Mouse (Mus musculus) urinary bladder, postnatal 4 days (tissue): ENCODE measurements around the gene Zan.

ENCODE experiments used
- DNase-seq, 2 experiments: peaks; one replicate each; pipeline ENCODE4 v3.0.0; 2021 to 2022; ENCODE audit warnings: low spot score in 2 of 2

The Zan gene

DNA sequence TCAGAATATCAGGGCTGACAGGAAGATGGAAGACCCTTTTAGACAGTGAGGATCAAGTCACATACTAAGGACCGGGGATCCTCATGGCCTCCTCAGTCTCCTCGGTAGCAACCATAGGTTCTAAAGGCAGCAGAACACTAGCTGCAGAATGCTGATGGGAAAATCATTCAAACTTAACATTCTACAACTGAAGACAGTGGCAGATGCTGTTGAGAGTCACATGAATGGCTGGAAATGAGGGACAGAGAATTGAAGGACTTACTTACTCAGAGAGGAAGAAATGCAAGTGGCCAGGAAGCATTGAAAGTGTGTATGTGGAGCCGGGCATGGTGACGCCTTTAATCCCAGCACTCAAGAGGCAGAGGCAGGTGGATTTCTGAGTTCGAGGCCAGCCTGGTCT lies at the start of gene Zan:
TSS of gene Zan (minus strand) at position 101 of the 400 bp plus-strand sequence.
- DNase-seq, result no peak

DNA sequence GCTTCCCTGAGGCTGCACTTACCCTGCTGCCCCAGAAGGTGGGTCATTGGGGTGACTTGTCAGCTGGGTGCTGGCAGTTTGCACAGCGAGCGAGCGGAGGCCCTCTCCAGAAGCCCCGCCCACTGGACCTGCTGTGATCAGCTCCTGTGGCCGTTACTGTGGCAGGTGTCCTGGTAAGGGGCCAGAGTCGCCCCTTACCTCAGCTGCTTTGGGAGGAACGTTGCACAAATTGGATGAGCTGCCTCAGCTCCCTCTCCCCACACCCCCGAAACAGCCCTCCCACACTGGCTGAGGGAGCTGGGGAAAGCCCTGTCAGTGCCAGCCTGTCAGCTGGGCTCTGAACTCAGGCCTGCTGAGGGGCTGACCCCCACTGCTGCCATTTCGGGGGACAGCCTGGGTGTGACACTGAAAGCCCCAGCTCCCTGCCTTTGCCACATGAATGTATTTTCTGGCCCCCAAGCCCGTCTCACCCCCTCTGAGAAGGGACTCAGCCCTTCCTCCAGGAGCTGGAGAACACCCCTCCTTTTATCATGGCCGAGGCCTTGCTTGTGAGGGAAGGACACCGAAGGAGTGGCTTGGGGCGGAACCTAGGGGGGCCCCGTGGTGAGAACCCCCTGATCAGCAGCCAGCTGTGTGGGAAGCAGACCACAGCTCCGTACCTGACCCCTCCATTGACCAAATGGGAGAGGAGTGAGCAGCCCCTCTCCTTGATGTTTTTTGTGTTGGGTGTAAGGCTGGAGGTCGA lies 49.5 kb upstream of the Zan start:
- no peak for DNase-seq

DNA sequence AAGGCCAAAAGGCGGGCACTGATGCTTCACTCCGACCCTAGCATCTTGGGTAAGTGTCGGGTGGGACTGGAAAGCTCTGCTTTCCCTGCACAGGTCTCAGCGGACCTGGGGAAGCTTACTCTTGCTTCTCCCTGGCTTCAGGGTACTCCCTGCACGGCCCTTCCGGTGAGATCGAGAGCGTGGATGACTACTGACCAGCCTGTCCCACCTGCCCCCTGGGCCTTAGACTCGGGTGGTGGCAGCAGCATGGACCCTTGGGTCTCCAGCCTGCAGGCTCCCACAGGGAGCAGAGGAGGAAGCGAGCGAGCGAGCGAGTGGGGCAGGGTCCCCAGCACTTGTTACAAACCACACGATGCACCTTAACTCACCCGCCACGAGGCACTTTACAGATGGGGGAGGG lies 48.6 kb upstream of the Zan start:
- DNase-seq, result no peak

- DNase-seq, result no peak
These were observed 47.8 kb upstream of the Zan start for GRCm38 (mm10) chr5:137524671-137525070.

GRCm38 (mm10) chr5:137524251-137524515 lies 47.3 kb upstream of the Zan start:
- DNase-seq, result no peak

DNA sequence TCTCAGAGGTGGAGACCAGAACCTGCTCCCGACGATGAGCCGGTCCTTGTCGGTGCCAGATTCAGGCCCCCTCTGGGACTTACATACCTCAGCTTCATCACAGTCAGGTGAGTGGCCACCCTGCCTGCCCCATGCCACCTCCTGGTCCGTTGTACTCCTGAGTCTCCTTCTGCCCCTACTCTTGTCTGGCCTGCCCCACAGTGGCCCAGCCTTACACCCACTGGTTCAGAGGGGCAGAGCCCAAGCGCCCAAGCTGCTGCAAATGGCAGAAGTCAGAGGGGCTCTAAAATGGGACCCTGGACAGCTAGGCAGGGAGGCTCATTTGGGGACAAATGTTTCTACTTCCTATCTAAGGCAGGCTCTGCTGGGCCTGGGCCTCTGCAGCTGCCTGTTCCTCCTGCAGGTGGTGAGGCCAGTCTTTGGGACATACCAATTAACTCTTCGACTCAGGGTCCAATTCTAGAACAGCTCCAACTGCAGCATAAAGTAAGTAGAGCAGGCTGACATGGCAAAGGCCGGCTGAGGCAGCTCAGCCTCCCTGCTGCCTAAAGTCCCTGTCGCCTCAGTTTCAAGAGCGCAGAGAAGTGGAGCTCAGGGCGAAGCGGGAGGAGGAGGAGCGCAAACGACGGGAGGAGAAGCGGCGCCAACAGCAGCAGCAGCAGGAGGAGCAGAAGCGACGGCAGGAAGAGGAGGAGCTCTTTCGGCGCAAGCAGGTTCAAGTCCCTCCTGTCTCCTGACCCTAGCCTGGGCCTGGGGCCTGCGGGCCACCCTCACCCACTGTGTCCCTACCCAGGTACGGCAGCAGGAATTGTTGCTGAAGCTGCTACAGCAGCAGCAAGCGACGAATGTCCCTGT lies 46.8 kb upstream of the Zan start:
- no peak for DNase-seq

- DNase-seq, result no peak
These were observed 45.8 kb upstream of the Zan start for GRCm38 (mm10) chr5:137522711-137523110.

DNA sequence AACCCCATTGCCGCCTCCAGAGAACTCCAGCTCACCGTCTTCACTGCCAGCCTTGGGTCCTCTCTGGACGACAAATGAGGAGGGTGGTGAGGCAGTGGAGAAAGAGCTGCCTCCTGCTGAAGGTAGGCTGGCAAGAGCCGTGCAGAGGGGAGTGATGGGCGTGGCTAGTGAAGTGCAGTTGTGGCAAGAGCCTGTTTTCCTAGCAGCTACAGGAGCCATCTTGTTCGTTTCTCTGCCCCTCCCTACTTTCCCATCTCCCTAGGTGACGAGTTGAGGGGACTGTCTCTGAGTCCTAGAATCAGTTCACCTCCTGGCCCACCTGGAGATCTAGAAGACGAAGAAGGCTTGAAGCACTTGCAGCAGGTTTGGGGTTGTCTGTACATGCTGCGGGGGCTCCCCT lies 45.0 kb upstream of the Zan start:
- no peak for DNase-seq

- DNase-seq, result no peak
These were observed 43.1 kb upstream of the Zan start for GRCm38 (mm10) chr5:137519691-137520550.

- no peak for DNase-seq
These were observed 41.6 kb upstream of the Zan start, which contains the start of gene Gigyf1 for GRCm38 (mm10) chr5:137518436-137518835. TSS of gene Gigyf1 (plus strand) at chr5:137518548.

DNA sequence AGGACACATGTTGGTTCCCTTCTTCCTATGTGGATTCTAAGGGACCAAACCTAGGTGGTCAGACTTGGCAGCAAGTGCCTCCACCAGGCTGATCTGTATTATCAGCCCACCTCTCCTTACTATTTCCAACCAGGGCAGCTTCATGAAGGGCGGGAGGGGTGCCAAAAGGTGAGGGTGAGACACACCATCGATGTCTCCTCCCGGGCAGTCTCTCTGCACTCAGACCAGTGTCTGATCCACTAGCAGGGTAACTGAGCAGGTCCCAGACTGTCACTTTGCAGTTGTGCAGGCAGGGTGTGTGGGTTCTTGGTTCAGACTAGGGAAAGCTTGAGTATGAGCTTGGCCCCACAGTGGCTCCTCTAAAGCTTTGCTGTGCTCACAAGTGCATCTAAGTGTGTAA lies 37.9 kb upstream of the Zan start:
- DNase-seq, result no peak

DNA sequence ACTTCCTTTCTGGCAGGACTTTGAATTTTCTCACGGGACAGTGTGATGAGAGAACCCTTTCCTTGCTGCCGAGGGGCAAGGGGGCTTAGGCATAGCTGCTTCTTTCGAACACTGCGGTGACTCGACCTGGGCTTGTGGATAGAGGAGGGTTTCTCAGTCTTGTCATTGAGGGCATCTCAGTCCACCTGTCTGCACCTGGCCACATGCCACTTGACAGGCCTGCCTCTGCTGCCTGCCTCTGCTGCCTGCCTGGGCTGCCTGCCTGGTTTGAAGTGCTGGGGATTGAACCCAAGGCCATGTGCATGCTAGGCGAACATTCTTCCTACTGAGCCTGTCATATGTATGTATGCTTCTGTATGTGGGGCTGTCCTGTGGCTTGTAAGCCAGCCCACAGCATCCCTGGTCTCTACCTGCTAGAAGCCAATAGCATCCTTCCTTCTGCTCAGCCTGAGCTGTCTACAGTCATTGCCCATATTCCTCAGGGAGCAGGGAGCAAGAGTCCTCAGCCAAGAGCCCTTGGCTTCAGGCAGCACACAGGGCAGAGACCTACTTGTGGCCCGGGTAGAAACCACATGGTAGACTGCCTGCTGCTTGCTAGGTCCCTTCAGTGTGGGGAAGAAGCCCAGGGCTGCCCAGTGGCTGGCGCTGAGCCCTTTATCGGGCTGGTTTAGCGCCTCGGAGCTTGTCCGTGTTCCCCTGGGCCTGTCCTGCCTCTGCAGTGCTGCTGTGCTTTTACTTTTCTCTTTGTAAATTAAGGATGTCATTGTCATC lies 37.3 kb upstream of the Zan start:
- DNase-seq, result no peak

DNA sequence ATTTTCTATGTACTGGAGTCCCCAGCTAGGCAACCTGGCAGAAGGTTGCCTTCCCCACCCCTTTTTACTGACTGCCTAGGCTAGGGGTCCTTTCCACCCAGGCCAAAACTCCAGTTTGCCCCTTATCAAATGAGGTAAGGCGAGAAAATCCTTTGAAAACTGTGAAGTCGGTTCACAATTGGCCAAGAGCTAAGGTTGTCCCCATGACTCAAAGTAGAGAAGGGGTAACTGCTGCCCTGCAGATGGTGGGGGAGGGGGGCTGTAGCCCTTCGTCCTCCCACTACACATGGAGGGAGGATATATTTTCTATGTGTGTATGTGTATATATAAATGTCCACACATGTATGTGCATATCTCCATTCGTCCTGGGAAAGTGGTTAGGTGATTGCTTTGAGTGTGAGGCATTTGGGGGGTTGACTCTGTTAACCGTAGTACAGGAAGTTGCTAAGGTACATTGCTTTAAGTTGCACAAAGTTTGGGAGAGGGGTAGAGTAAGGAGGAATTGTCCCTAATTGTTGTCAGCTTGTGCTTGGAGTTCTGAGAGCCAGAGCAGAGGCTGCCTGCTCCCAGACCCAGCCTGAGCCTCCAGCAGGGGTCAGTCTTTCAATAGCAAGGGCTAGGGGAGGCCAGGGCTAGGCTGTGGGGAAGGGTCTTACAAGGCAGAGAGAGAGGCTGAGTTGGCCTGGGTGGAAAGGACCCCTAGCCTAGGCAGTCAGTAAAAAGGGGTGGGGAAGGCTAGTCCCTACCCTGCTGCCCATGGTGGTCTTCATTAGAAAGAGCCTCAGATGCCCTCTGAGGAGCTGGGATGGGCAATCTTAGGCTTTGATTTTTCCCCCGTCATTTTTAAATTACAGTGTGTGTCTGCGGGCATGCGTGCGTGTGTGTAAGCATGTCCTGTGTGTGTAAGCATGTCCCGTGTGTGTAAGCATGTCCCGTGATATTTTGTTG lies 36.3 kb upstream of the Zan start:
- no peak for DNase-seq

DNA sequence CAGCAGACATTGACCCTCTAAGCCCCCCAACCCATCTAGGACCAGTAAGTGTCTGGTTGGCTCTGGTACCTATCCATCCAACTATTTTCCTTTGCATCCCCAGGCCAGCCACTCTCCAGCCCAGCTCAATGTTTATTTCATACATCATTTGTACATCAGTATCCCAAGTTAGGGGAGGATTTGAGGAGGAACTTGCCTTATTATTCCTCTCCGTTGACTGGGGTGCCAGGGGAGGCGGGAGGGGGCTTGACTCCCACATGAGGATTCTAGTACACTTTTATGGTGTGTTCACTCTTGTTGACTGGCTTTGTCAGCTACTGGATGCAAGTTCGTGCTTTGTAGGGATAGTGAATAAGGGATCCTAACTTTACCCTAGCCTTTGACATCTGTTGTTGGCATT lies 34.8 kb upstream of the Zan start:
- no peak for DNase-seq

DNA sequence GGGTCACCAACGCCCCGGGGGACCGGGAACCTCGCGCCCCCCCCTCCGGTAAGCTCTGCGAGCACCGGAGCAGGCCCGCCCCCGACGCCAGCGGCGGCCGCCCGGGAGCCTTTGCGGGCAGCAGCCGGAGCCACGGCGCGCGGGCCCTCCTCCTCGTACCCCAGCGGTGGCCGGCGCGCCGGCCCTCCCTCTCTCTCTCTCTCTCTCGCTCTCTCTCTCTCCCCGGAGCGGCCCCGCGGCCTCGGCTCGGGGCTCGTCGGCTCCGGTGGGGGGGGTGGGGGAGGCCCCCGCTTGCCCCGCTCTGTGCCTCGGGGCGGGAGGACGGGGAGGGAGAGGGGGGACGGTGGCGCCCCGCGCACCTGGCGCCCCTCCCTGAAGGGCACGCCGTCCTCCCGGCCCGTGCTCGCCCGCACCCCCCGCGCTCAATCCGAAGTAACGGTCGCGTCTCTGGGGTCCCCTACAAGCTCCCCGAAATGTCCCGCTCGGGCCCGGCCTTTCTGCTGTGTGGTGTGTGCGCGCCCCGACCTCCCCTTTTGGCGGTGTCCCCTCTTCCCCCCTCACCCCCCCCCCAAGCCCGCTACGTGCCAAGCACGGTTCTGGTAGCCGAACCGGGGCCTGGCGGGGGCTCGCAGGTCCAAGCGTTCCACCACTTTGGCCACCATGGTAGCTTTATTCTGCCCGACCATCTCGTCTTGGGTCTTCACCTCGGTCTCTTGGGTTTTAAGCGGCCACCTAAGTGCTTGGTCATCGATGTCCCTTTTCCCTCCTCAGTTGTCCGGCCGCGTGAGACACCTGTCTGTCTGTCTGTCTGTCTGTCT lies 33.9 kb upstream of the Zan start:
- no peak for DNase-seq

DNA sequence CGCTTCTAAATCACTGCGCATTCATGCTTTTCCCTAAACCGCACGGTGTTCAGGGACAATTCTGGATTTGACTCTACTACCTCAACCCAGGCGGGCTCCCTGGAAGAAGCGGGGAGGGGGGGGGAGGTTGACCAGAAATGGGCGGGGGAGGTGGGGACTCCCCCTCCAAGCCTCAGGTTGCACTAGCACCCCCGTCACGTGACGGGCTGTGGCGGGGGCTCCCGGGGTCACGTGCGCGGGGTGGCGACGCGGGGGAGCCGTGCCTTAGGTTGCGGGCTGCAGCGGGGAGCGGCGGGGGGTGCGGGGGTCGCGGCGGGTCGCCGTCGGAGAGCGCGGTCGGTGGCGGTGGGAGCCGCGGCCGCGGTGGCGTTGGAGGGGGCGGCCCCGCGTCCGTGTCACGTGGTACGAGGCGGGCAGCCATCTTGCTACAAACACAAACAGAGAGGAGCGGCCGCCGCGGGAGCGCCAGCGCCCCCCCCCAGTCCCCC lies 33.2 kb upstream of the Zan start:
- DNase-seq, result peak; percentile 80

GRCm38 (mm10) chr5:137504041-137504440 lies 27.2 kb upstream of the Zan start:
- no peak for DNase-seq

DNA sequence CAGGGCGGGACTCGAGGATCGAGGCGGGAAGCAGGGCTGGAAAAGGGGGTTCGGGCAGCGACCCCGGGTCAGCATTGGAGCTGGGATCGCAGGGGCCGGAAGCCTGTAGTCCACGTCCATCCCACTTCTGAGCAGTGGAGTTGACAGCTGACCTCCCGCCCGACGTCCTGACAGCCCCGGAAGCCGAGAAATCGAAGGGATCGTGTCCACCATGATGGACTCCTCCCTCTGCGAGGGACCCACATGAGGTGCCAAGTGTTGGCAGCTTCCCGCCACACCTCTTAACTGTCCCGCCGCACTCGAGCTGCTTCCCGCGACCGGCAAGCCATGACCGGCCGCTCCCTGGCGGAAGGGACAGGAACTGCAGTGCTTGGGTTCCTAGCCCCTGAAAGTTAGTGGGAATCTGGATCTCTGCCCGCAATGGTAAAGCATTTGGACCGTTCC lies 25.8 kb upstream of the Zan start:
- DNase-seq, result peak in 1 of 2 experiments; percentile 89
